Mouse (Mus musculus) thymus, postnatal 10 days (tissue): ENCODE measurements around the gene Ets2.

ENCODE experiments used
- DNase-seq, 2 experiments: peaks; one replicate each; pipeline ENCODE4 v3.0.0; 2021; ENCODE audit warnings: low spot score in 2 of 2

The Ets2 gene

DNA sequence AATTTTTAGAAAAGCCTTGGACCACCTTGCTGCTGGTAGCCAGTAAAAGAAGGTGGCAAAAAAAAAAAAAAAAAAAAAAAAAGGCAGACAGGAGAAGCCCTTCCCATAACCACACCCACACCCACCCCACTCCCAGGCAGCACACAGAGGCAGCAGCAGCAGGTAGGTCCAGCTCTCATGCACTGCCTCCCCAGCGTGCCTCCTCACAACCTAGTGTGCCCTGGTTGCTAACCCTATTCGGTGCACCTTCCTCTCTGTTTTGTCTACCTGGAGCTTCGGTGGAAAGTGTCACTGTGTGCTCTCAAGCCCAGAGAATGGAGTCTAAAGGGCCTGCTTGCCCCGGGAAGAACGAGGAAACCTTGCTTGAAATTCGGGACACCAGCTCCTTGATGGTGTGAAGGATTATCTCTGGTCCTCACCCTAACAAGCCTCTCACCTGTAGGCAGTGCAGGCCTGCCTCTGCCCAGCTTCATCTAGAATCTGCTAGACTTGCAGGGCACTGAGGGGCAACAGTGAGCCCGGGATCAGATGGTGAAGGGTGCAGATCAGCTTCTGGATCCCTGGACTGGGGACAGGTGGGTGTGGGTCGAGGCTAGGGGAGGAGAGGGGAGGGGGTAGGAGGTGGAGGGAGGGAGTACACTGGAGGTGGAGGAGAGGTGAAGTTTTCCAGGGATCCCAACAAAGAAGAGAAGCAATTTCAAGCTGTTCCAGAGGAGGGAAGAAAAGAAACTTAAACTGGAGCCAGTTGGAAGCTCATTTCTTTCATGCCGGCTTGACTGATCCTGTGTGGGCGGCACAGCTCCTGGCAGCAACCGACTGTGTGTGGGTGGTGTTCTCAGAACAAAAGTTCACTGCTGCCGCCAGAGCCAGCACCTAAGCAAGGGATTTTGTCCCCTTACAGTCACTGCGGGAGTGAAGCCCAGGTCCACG, 67.5 kb downstream of the Ets2 start:
- DNase-seq = peak; percentile 62 to 65

DNA sequence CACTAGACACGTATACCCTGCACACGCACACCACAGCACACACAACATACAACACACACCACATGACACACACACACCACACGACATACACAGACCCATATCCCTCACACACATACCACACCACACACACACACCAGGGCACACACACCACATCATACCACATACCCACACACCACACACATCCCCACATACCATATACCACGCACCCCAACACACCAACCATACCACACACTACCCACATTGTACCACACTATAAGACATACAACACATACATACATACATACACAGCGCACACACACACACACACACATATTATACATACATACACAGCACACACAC, 68.1 kb downstream of the Ets2 start:
- no peak for DNase-seq

- no peak for DNase-seq
Measured at GRCm38 (mm10) chr16:95770402-95770801, 68.5 kb downstream of the Ets2 start.
